Mouse (Mus musculus): ENCODE results near the gene Tecpr2.

Gene Tecpr2

GRCm38 (mm10) chr12:110948910-110949201 lies 59.8 kb downstream of the Tecpr2 start:
- DNase-seq (ENCODE audit: low read depth, low spot score) = no peak
- H3K36me3 ChIP-seq (ENCODE audit: control insufficient read depth, insufficient read depth, low read length, poor library complexity, severe bottlenecking) = no peaks in the 10 kb centered on the region

GRCm38 (mm10) chr12:110949410-110949809 lies 60.3 kb downstream of the Tecpr2 start:
- Histone ChIP-seq H3K27me3 (ENCODE audit: control insufficient read depth, insufficient read depth, low read length, poor library complexity, severe bottlenecking) (no peaks in the 10 kb centered on the region), H3K36me3 (ENCODE audit: control insufficient read depth, insufficient read depth, low read length, poor library complexity, severe bottlenecking) (no peaks in the 10 kb centered on the region)
- DNase-seq (ENCODE audit: low read depth, low spot score) = no peak

More at GRCm38 (mm10) chr12:110948910-110949201, 59.8 kb downstream of the Tecpr2 start:
- H3K27me3 ChIP-seq (ENCODE audit: control insufficient read depth, insufficient read depth, low read length, poor library complexity, severe bottlenecking) = no peaks in the 10 kb centered on the region

- DNase-seq (ENCODE audit: low read depth, low spot score) = peak; percentile 74
- Histone ChIP-seq H3K27me3 (ENCODE audit: control insufficient read depth, insufficient read depth, low read length, poor library complexity, severe bottlenecking) (no peaks in the 10 kb centered on the region), H3K36me3 (ENCODE audit: control insufficient read depth, insufficient read depth, low read length, poor library complexity, severe bottlenecking) (no peaks in the 10 kb centered on the region)
These were observed 61.1 kb downstream of the Tecpr2 start for GRCm38 (mm10) chr12:110950151-110950550.

- DNase-seq (ENCODE audit: low read depth, low spot score) = no peak
- no peaks in the 10 kb centered on the region for H3K27me3 ChIP-seq (ENCODE audit: control insufficient read depth, insufficient read depth, low read length, poor library complexity, severe bottlenecking)
- H3K36me3 ChIP-seq (ENCODE audit: control insufficient read depth, insufficient read depth, low read length, poor library complexity, severe bottlenecking) = no peaks in the 10 kb centered on the region
These were observed 62.2 kb downstream of the Tecpr2 start for GRCm38 (mm10) chr12:110951236-110951635.

- no peaks in the 10 kb centered on the region for H3K36me3 ChIP-seq (ENCODE audit: control insufficient read depth, insufficient read depth, low read length, poor library complexity, severe bottlenecking)
- no peaks in the 10 kb centered on the region for H3K27me3 ChIP-seq (ENCODE audit: control insufficient read depth, insufficient read depth, low read length, poor library complexity, severe bottlenecking)
- DNase-seq (ENCODE audit: low read depth, low spot score) = no peak
These were observed 63.7 kb downstream of the Tecpr2 start for GRCm38 (mm10) chr12:110952628-110953385.

GRCm38 (mm10) chr12:110953443-110953842 lies 64.4 kb downstream of the Tecpr2 start:
- no peaks in the 10 kb centered on the region for H3K36me3 ChIP-seq (ENCODE audit: control insufficient read depth, insufficient read depth, low read length, poor library complexity, severe bottlenecking)
- H3K27me3 ChIP-seq (ENCODE audit: control insufficient read depth, insufficient read depth, low read length, poor library complexity, severe bottlenecking) = no peaks in the 10 kb centered on the region
- DNase-seq (ENCODE audit: low read depth, low spot score) = no peak

- no peaks in the 10 kb centered on the region for H3K27me3 ChIP-seq (ENCODE audit: control insufficient read depth, insufficient read depth, low read length, poor library complexity, severe bottlenecking)
- no peaks in the 10 kb centered on the region for H3K36me3 ChIP-seq (ENCODE audit: control insufficient read depth, insufficient read depth, low read length, poor library complexity, severe bottlenecking)
- DNase-seq (ENCODE audit: low read depth, low spot score) = no peak
These were observed 64.8 kb downstream of the Tecpr2 start for GRCm38 (mm10) chr12:110953900-110954299.

- no peaks in the 10 kb centered on the region for H3K27me3 ChIP-seq (ENCODE audit: control insufficient read depth, insufficient read depth, low read length, poor library complexity, severe bottlenecking)
These were observed 65.4 kb downstream of the Tecpr2 start for GRCm38 (mm10) chr12:110954351-110954991.

GRCm38 (mm10) chr12:110961973-110962372 lies 72.9 kb downstream of the Tecpr2 start:
- Histone ChIP-seq H3K36me3 (ENCODE audit: control insufficient read depth, insufficient read depth, low read length, poor library complexity, severe bottlenecking) (no peaks in the 10 kb centered on the region), H3K27me3 (ENCODE audit: control insufficient read depth, insufficient read depth, low read length, poor library complexity, severe bottlenecking) (no peaks in the 10 kb centered on the region)
- DNase-seq (ENCODE audit: low read depth, low spot score) = no peak

More at GRCm38 (mm10) chr12:110954351-110954991, 65.4 kb downstream of the Tecpr2 start:
- no peak for DNase-seq (ENCODE audit: low read depth, low spot score)
- H3K36me3 ChIP-seq (ENCODE audit: control insufficient read depth, insufficient read depth, low read length, poor library complexity, severe bottlenecking) = no peaks in the 10 kb centered on the region

GRCm38 (mm10) chr12:110965500-110965899 lies 76.4 kb downstream of the Tecpr2 start:
- H3K27me3 ChIP-seq (ENCODE audit: control insufficient read depth, insufficient read depth, low read length, poor library complexity, severe bottlenecking) = no peaks in the 10 kb centered on the region
- H3K36me3 ChIP-seq (ENCODE audit: control insufficient read depth, insufficient read depth, low read length, poor library complexity, severe bottlenecking) = no peaks in the 10 kb centered on the region
- no peak for DNase-seq (ENCODE audit: low read depth, low spot score)

GRCm38 (mm10) chr12:110966079-110966478 lies 77.0 kb downstream of the Tecpr2 start:
- DNase-seq (ENCODE audit: low read depth, low spot score) = no peak
- H3K27me3 ChIP-seq (ENCODE audit: control insufficient read depth, insufficient read depth, low read length, poor library complexity, severe bottlenecking) = no peaks in the 10 kb centered on the region
- H3K36me3 ChIP-seq (ENCODE audit: control insufficient read depth, insufficient read depth, low read length, poor library complexity, severe bottlenecking) = no peaks in the 10 kb centered on the region

GRCm38 (mm10) chr12:110967146-110967545 lies 78.1 kb downstream of the Tecpr2 start:
- no peak for DNase-seq (ENCODE audit: low read depth, low spot score)
- H3K27me3 ChIP-seq (ENCODE audit: control insufficient read depth, insufficient read depth, low read length, poor library complexity, severe bottlenecking) = no peaks in the 10 kb centered on the region
- no peaks in the 10 kb centered on the region for H3K36me3 ChIP-seq (ENCODE audit: control insufficient read depth, insufficient read depth, low read length, poor library complexity, severe bottlenecking)

GRCm38 (mm10) chr12:110970408-110970807 lies 81.3 kb downstream of the Tecpr2 start:
- H3K27me3 ChIP-seq (ENCODE audit: control insufficient read depth, insufficient read depth, low read length, poor library complexity, severe bottlenecking) = no peaks in the 10 kb centered on the region
- DNase-seq (ENCODE audit: low read depth, low spot score) = no peak
- no peaks in the 10 kb centered on the region for H3K36me3 ChIP-seq (ENCODE audit: control insufficient read depth, insufficient read depth, low read length, poor library complexity, severe bottlenecking)

- no peak for DNase-seq (ENCODE audit: low read depth, low spot score)
- H3K36me3 ChIP-seq (ENCODE audit: control insufficient read depth, insufficient read depth, low read length, poor library complexity, severe bottlenecking) = no peaks in the 10 kb centered on the region; the same call in 1 of the 2 replicates
These were observed 82.9 kb downstream of the Tecpr2 start for GRCm38 (mm10) chr12:110971972-110972371.

GRCm38 (mm10) chr12:110973829-110974228 lies 84.8 kb downstream of the Tecpr2 start:
- H3K36me3 ChIP-seq (ENCODE audit: control insufficient read depth, insufficient read depth, low read length, poor library complexity, severe bottlenecking) = no peaks in the 10 kb centered on the region; the same call in 1 of the 2 replicates
- no peak for DNase-seq (ENCODE audit: low read depth, low spot score)
- H3K27me3 ChIP-seq (ENCODE audit: control insufficient read depth, insufficient read depth, low read length, poor library complexity, severe bottlenecking) = no peaks in the 10 kb centered on the region

More at GRCm38 (mm10) chr12:110971972-110972371, 82.9 kb downstream of the Tecpr2 start:
- no peaks in the 10 kb centered on the region for H3K27me3 ChIP-seq (ENCODE audit: control insufficient read depth, insufficient read depth, low read length, poor library complexity, severe bottlenecking)

All from splenic B cell, adult 2 months (primary cell).